Mouse (Mus musculus): ENCODE measurements around the gene Slc44a2.

DNA sequence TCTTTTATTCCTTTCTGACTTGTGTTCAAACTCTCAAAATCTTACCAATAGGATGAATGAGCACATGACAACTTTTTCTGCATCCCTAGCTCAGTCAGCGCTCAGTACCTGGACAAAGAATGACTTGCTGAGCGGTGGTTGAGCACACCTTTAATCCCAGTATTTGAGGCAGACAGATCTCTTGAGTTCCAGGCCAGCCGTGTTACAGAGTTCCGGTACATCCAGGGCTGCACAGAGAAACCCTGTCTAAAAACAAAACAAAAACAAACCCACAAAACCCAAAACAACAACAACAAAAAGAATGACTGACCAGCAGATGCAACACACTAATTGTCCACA lies 249 bp upstream of the Slc44a2 start:
- TF ChIP-seq CTCF (conservative IDR thresholded peaks at IDR 0.05; ENCODE audit: insufficient read depth, insufficient read length, low read depth, low read length) (no peak), POLR2A (IDR thresholded peaks at IDR 0.05; ENCODE audit: low read depth, low read length) (no peak)

Data from kidney, adult 2 months (tissue).